Mouse (Mus musculus) heart, postnatal 0 days (tissue): ENCODE measurements around the gene Gm45233. TPM values are rescaled to one million over a fixed set of nuclear protein-coding genes. Genes with fewer than 3 reads are reported as not detected.
A peak's percentile ranks its signal among the peaks of the same experiment; 100 is the strongest.
"Not testable (repeated sequence)": the region's sequence is repeated elsewhere in the genome, so short reads cannot be mapped to it uniquely, and the experiment has no call there.

Experiments
- ATAC-seq: fragments of 200-750 bp; cut with Nextera tagmentation; 2 replicates; pipeline ENCODE4 v1.8.0; 2017; ENCODE audit warnings: low read depth, moderate number of reproducible peaks, moderate library complexity; ENCODE audit not compliant: insufficient read depth
- DNase-seq: peaks from one replicate; pipeline ENCODE4 v3.0.0-alpha.2; 2016; ENCODE audit warnings: low spot score
- H3K27ac ChIP-seq: fragments of 300-500 bp; sonication (generic); 2 replicates; pipeline ENCODE4 v1.5.1; 2014; ENCODE audit warnings: low read depth, mild to moderate bottlenecking
- H3K27me3 ChIP-seq: fragments of 300-500 bp; sonication (generic); 2 replicates; pipeline ENCODE4 v1.6.1; 2014; ENCODE audit warnings: low read length, mixed read lengths; ENCODE audit not compliant: control insufficient read depth, insufficient read depth
- H3K36me3 ChIP-seq: fragments of 300-500 bp; sonication (generic); replicated peaks from 2 replicates; pipeline ENCODE4 v1.6.1; 2014; ENCODE audit warnings: low read length, mixed read lengths; ENCODE audit not compliant: control insufficient read depth, insufficient read depth
- H3K4me1 ChIP-seq: fragments of 300-500 bp; sonication (generic); 2 replicates; pipeline ENCODE4 v1.6.1; 2014; ENCODE audit warnings: antibody characterized with exemption; ENCODE audit not compliant: control insufficient read depth, insufficient read depth
- H3K4me2 ChIP-seq: fragments of 300-500 bp; sonication (generic); 2 replicates; pipeline ENCODE4 v1.6.1; 2014; ENCODE audit warnings: low read depth, mild to moderate bottlenecking, low read length, moderate library complexity
- H3K4me3 ChIP-seq: fragments of 300-500 bp; sonication (generic); 2 replicates; pipeline ENCODE4 v1.5.1; 2014; ENCODE audit warnings: low read depth, low read length
- H3K9ac ChIP-seq: fragments of 300-500 bp; sonication (generic); replicated peaks from 2 replicates; pipeline ENCODE4 v1.6.1; 2014; ENCODE audit warnings: low read depth, low read length, mixed read lengths
- H3K9me3 ChIP-seq: fragments of 300-500 bp; sonication (generic); replicated peaks from 2 replicates; pipeline ENCODE4 v1.6.1; 2016; ENCODE audit warnings: low read length; ENCODE audit not compliant: control insufficient read depth
- CTCF ChIP-seq: IDR thresholded peaks from 2 replicates; pipeline ENCODE4 v1.5.1; 2016; ENCODE audit warnings: antibody characterized with exemption, control low read depth, low read depth
- EP300 ChIP-seq: IDR thresholded peaks from 2 replicates; pipeline ENCODE4 v1.6.1; 2016; ENCODE audit warnings: antibody characterized with exemption, low read depth
- WGBS: fragments of 180-500 bp; shearing (Covaris S2); extraction: QIAGEN DNeasy Blood & Tissue Kit; methylation state at CpG from one replicate; pipeline ENCODE4 v1.1.7; 2014; 5-methylcytosine and 5-hydroxymethylcytosine counted together
- polyA plus RNA-seq: library from polyadenylated mRNA; unstranded; fragments of >200 nt; fragmentation: Nextera tagmentation; extraction: Ambion mirVana; gene quantifications from 2 replicates; pipeline ENCODE4 v1.2.1, GENCODE M21; 2015
- total RNA-seq: library from RNA; depleted of rRNA; stranded (reverse); fragments of >200 nt; gene quantifications from 2 replicates; pipeline ENCODE4 v1.2.3, GENCODE M21; 2014; ENCODE audit warnings: low replicate concordance; rRNA removed

Gm45233 gene
- total RNA-seq (not detected in 2 replicates), polyA plus RNA-seq (0.52 and 0.60 TPM in 2 replicates)

- H3K27ac ChIP-seq = peak within 1 kb of the TSS; percentile 99
- peak within 1 kb of the TSS; percentile 84 for H3K4me2 ChIP-seq
- 0% methylated on average over 27 of the region's 27 CpGs for WGBS
- H3K36me3 ChIP-seq = no peaks in the 10 kb centered on the region
- no peaks in the 10 kb centered on the region for H3K27me3 ChIP-seq
- H3K4me3 ChIP-seq = peak within 1 kb of the TSS; percentile 50
- no peaks in the 10 kb centered on the region for H3K9me3 ChIP-seq
- DNase-seq (peak; percentile 99), ATAC-seq (peak; percentile 98)
- TF ChIP-seq CTCF = no peak
- TF ChIP-seq EP300 = no peak; the same call in 1 of the 2 replicates
- peak within 1 kb of the TSS; percentile 60 for H3K9ac ChIP-seq
- H3K4me1 ChIP-seq = peaks cover 47% of the 10 kb centered on the region
These were observed at the start of gene Gm45233, which contains the start of gene Etfb for GRCm38 (mm10) chr7:43443917-43444293. Gm45233 (plus strand) TSS chr7:43444128. Etfb (plus strand) TSS chr7:43444083.

GRCm38 (mm10) chr7:43399501-43399900 is 44.4 kb upstream of the Gm45233 start:
- H3K4me1 ChIP-seq = no peaks in the 10 kb centered on the region
- H3K27me3 ChIP-seq = no peaks in the 10 kb centered on the region
- no peak overlapping the region for H3K9ac ChIP-seq
- H3K36me3 ChIP-seq = no peaks in the 10 kb centered on the region
- H3K4me2 ChIP-seq = no peak overlapping the region
- TF ChIP-seq CTCF = no peak
- no peak for TF ChIP-seq EP300
- no peak overlapping the region for H3K4me3 ChIP-seq
- ATAC-seq (no peak), DNase-seq (no peak)
- WGBS = 73% methylated on average over 2 of the region's 2 CpGs
- no peak overlapping the region for H3K27ac ChIP-seq
- H3K9me3 ChIP-seq = no peaks in the 10 kb centered on the region

GRCm38 (mm10) chr7:43402718-43403117 is 41.2 kb upstream of the Gm45233 start:
- Histone ChIP-seq H3K27ac (no peak overlapping the region), H3K4me1 (no peaks in the 10 kb centered on the region), H3K4me2 (no peak overlapping the region), H3K4me3 (no peak overlapping the region), H3K36me3 (no peaks in the 10 kb centered on the region), H3K27me3 (no peaks in the 10 kb centered on the region), H3K9ac (no peak overlapping the region), H3K9me3 (no peaks in the 10 kb centered on the region)
- TF ChIP-seq CTCF = no peak
- no peak for TF ChIP-seq EP300
- DNase-seq (no peak), ATAC-seq (no peak)
- WGBS = 24% methylated on average over 2 of the region's 2 CpGs

- WGBS = 72% methylated on average over 3 of the region's 3 CpGs
- no peaks in the 10 kb centered on the region for H3K9me3 ChIP-seq
- H3K27ac ChIP-seq = no peak overlapping the region
- no peaks in the 10 kb centered on the region for H3K4me1 ChIP-seq
- no peak for TF ChIP-seq CTCF
- TF ChIP-seq EP300 = no peak
- H3K4me2 ChIP-seq = no peak overlapping the region
- H3K27me3 ChIP-seq = no peaks in the 10 kb centered on the region
- no peak for DNase-seq
- no peak overlapping the region for H3K9ac ChIP-seq
- ATAC-seq = no peak
- H3K4me3 ChIP-seq = no peak overlapping the region
- no peaks in the 10 kb centered on the region for H3K36me3 ChIP-seq
These were observed 36.4 kb upstream of the Gm45233 start for GRCm38 (mm10) chr7:43407573-43407972.

DNA sequence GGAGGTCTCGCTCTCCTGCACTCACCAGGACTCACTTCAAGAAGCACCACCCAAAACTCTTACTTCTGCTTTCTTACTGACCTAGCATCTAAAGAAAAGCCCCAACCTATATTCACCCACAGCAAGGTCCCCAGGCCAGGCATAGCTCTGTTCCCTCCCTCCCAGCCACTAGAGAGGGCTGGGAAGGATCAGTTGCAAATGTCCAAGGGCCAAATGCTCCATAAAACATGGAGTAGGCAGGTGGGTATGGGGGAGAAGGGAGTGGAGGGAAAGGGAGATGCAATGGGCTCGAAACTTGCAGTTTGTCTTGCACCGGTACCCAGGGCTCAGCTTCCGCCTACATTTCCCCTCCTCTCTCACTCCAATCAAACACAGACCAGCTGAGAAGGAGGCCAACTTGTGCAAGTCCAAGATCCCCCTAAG is 35.8 kb upstream of the Gm45233 start, which contains the start of gene Siglecg:
Gene Siglecg (plus strand): TSS at position 74 of the 423 bp plus-strand sequence.
- H3K27ac ChIP-seq = no peak within 1 kb of the TSS
- H3K9ac ChIP-seq = no peak within 1 kb of the TSS
- no peak within 1 kb of the TSS for H3K4me3 ChIP-seq
- no peak within 1 kb of the TSS for H3K4me2 ChIP-seq
- no peaks in the 10 kb centered on the region for H3K4me1 ChIP-seq
- ATAC-seq (no peak), DNase-seq (no peak)
- no peaks in the 10 kb centered on the region for H3K27me3 ChIP-seq
- TF ChIP-seq CTCF (no peak), EP300 (no peak)
- no peaks in the 10 kb centered on the region for H3K36me3 ChIP-seq
- H3K9me3 ChIP-seq = no peaks in the 10 kb centered on the region
- WGBS = 62% methylated on average over 4 of the region's 4 CpGs

DNA sequence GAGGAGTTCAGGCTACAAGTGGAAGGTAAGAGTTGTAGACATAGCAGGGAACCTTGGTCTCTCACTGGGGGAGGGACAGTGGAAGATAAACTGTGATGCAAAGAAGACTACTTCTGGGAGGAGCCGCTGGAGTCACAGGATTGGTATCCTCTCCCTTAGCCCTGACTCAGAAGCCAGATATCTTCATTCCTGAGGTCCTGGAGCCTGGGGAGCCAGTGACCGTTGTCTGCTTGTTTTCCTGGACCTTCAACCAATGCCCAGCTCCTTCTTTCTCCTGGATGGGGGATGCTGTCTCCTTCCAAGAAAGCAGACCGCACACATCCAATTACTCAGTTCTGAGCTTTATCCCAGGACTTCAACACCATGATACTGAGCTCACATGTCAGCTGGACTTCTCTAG is 34.8 kb upstream of the Gm45233 start:
- H3K4me3 ChIP-seq = no peak overlapping the region
- no peaks in the 10 kb centered on the region for H3K36me3 ChIP-seq
- DNase-seq (no peak), ATAC-seq (no peak)
- H3K9ac ChIP-seq = no peak overlapping the region
- no peak overlapping the region for H3K27ac ChIP-seq
- H3K9me3 ChIP-seq = no peaks in the 10 kb centered on the region
- H3K4me2 ChIP-seq = no peak overlapping the region
- 61% methylated on average over 3 of the region's 3 CpGs for WGBS
- H3K4me1 ChIP-seq = no peaks in the 10 kb centered on the region
- no peaks in the 10 kb centered on the region for H3K27me3 ChIP-seq
- TF ChIP-seq EP300 (no peak), CTCF (no peak)

DNA sequence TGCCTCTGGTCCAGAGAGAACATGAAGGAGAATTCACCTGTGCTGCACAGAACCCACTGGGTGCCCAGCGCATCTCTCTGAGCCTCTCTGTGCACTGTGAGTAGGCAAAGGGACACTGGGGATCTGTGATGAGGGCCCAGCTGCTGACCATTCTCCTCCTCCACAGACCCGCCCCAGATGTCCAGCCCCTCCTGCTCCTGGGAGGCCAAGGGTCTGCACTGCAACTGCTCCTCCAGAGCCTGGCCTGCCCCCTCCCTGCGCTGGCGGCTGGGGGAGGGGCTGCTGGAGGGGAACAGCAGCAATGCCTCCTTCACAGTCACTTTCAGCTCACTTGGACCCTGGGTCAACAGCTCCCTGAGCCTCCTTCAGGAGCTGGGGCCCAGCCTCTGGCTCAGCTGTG is 32.2 kb upstream of the Gm45233 start:
- H3K36me3 ChIP-seq, H3K4me1 ChIP-seq, H3K9me3 ChIP-seq, H3K27me3 ChIP-seq, DNase-seq, ATAC-seq, H3K4me2 ChIP-seq, H3K4me3 ChIP-seq, H3K9ac ChIP-seq, H3K27ac ChIP-seq: not testable (repeated sequence)
- WGBS = 34% methylated on average over 4 of the region's 4 CpGs
